Mouse (Mus musculus): ENCODE results near the gene Tnfrsf22. TPM values are rescaled to one million over a fixed set of nuclear protein-coding genes. Genes with fewer than 3 reads are reported as not detected.
A peak's percentile ranks its signal among the peaks of the same experiment; 100 is the strongest.
"Not testable (repeated sequence)": the region's sequence is repeated elsewhere in the genome, so short reads cannot be mapped to it uniquely, and the experiment has no call there.

The Tnfrsf22 gene
- polyA plus RNA-seq, 1 experiment from 2014 or later = 4.2 TPM

DNA sequence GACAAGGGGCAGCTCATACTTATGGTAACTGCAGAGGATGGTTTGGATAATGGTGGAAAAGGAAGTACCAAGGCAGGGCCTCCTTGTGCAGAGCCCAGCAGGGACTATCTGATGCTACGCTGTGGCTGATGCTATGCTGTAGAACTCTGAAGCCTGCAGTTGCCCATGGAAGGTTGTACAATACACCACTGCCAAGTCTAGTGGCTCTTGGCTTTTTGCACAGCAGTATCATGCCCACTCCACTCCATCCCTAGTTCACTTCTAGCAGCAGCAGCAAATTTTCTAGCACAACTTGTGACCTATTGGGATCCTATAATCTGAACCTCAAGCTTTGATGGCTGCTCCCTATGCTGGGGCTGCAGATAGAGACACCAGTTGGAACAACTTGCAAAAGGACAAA, 32.1 kb upstream of the Tnfrsf22 start:
- Histone ChIP-seq H3K4me1 (replicated peaks) (peaks cover 8% of the 10 kb centered on the region), H3K36me3 (no peaks in the 10 kb centered on the region), H3K9ac (no peak overlapping the region), H3K27me3 (peaks cover 14% of the 10 kb centered on the region), H3K4me3 (no peak overlapping the region), H3K9me3 (no peaks in the 10 kb centered on the region), H3K4me2 (no peak overlapping the region), H3K27ac (no peak overlapping the region)
- no peak for ATAC-seq (ENCODE audit: low FRiP score)
- 79% methylated on average over 1 of the region's 1 CpGs for WGBS

DNA sequence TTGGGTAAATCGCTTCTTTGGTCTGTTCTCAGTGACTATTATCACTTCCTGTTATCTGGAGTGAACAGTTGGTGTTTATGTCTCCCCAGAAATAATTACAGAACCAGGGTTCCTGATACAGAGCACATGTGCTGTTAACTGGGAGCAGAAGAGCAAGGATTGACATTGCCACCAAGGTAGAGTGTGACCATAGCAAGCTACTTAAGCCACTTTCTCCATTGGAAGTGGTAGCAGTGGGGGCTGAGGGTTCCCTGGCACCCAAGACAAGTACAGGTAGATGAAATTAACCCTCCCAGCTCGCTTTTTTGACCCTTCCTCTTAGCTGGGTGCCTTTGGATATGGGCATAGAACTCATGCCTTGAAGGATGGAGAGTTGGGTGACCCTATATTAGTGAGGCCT, 31.4 kb upstream of the Tnfrsf22 start:
- not testable (repeated sequence) for H3K9ac ChIP-seq; H3K4me2 ChIP-seq; H3K9me3 ChIP-seq; H3K36me3 ChIP-seq; H3K4me3 ChIP-seq; H3K27ac ChIP-seq; ATAC-seq (ENCODE audit: low FRiP score); H3K4me1 ChIP-seq (replicated peaks)
- peaks cover 14% of the 10 kb centered on the region for H3K27me3 ChIP-seq
- WGBS = 58% methylated on average over 2 of the region's 2 CpGs

DNA sequence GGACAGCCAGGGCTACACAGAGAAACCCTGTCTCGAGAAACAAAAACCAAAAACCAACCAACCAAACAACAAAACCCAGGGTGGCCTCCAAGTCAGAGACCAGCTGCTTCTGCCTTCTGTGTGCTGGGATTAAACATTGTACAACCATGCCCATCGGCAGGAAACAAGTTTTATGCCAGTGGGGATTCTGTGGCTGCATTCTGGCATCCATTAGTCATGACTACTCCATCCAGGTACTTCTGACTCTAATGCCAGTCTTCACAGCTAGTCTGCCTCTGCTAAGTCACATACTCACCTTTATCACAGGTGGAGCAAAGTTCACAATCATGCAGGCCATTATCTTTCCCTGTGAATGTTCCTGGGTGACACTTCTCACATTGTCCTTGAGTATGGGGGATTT, 30.2 kb upstream of the Tnfrsf22 start:
- not testable (repeated sequence) for H3K27ac ChIP-seq; H3K4me2 ChIP-seq; H3K36me3 ChIP-seq; H3K4me3 ChIP-seq; H3K9ac ChIP-seq; H3K9me3 ChIP-seq; H3K27me3 ChIP-seq; H3K4me1 ChIP-seq (replicated peaks); ATAC-seq (ENCODE audit: low FRiP score)
- 77% methylated on average over 2 of the region's 2 CpGs for WGBS

GRCm38 (mm10) chr7:143666427-143667311, 17.2 kb upstream of the Tnfrsf22 start:
- H3K9me3 ChIP-seq = no peaks in the 10 kb centered on the region
- no peaks in the 10 kb centered on the region for H3K27me3 ChIP-seq
- no peak overlapping the region for H3K27ac ChIP-seq
- no peak overlapping the region for H3K4me3 ChIP-seq
- H3K4me1 ChIP-seq (replicated peaks) = no peaks in the 10 kb centered on the region
- ATAC-seq (ENCODE audit: low FRiP score) = no peak
- H3K9ac ChIP-seq = no peak overlapping the region
- H3K4me2 ChIP-seq = no peak overlapping the region
- H3K36me3 ChIP-seq = no peaks in the 10 kb centered on the region

- Histone ChIP-seq H3K4me1 (replicated peaks) (no peaks in the 10 kb centered on the region), H3K27ac (no peak overlapping the region), H3K36me3 (no peaks in the 10 kb centered on the region), H3K27me3 (no peaks in the 10 kb centered on the region), H3K4me3 (no peak overlapping the region), H3K9ac (no peak overlapping the region), H3K9me3 (no peaks in the 10 kb centered on the region), H3K4me2 (no peak overlapping the region)
- ATAC-seq (ENCODE audit: low FRiP score) = no peak
- WGBS = 88% methylated on average over 2 of the region's 2 CpGs
Measured at GRCm38 (mm10) chr7:143663470-143663869, 14.0 kb upstream of the Tnfrsf22 start.

DNA sequence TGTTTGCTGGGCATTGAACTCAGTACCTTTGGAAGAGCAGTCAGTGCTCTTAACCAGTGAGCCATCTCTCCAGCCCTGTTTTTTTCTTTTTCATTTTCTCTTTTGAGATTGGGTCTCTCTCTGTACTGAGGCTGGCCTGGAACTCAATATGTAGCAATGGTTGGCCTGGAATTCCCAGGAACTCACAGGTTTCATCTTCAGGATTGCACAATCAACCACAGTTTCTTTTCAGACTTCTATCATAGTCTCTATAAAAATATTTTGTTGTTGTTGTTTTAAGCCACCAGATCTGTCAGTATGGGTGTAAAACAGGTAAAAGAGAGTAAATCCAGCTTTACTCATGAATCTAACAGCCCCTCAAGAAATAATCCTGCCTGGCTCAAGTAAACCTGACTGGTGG, 11.3 kb upstream of the Tnfrsf22 start:
- H3K36me3 ChIP-seq = no peaks in the 10 kb centered on the region
- H3K9ac ChIP-seq = no peak overlapping the region
- H3K4me3 ChIP-seq = no peak overlapping the region
- H3K27ac ChIP-seq = no peak overlapping the region
- no peak overlapping the region for H3K4me2 ChIP-seq
- H3K9me3 ChIP-seq = no peaks in the 10 kb centered on the region
- no peak for ATAC-seq (ENCODE audit: low FRiP score)
- no peaks in the 10 kb centered on the region for H3K27me3 ChIP-seq
- H3K4me1 ChIP-seq (replicated peaks) = no peaks in the 10 kb centered on the region

DNA sequence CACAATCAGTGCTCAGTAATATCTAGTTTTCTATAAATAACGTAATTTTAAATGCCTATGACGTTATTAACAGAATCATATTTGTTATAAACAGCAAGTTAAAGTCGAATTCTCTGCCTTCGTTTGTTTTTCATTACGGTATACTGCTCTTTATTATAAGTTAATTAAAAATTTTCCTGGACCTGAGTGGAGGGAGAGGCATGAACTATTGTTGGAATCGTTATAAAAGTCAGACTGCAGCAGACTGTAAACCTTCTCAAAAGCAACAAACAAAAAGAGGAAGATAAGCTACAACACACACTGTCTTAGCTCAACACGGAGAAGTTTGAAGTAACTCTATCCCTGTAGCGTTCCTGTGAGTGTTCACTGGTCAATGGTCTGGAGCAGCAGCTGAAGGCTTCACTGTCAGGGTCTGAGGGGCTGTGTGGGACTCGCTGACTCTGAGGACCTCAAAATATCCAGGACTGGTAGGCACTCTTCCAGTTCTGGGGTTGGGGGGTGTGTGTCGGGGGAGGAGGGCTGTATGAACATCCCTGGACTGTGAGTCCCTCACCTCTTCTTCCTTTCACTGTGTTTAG, 397 bp upstream of the Tnfrsf22 start:
- ATAC-seq (ENCODE audit: low FRiP score); H3K36me3 ChIP-seq; H3K9ac ChIP-seq; H3K27me3 ChIP-seq; H3K27ac ChIP-seq; H3K4me1 ChIP-seq (replicated peaks): not testable (repeated sequence)
- Histone ChIP-seq H3K4me2 (peak overlapping the region; percentile 81), H3K9me3 (0 out of 2 replicates have a peak, but pooled peaks cover 10% of the 10 kb centered on the region), H3K4me3 (peak overlapping the region; percentile 69)
- 57% methylated on average over 10 of the region's 10 CpGs for WGBS

GRCm38 (mm10) chr7:143643949-143644348, 5.5 kb downstream of the Tnfrsf22 start:
- H3K27me3 ChIP-seq; H3K36me3 ChIP-seq; H3K4me3 ChIP-seq; H3K9ac ChIP-seq; H3K27ac ChIP-seq; ATAC-seq (ENCODE audit: low FRiP score); H3K9me3 ChIP-seq; H3K4me2 ChIP-seq; H3K4me1 ChIP-seq (replicated peaks): not testable (repeated sequence)
- 89% methylated on average over 2 of the region's 2 CpGs for WGBS

GRCm38 (mm10) chr7:143636674-143637073, 12.8 kb downstream of the Tnfrsf22 start:
- H3K4me3 ChIP-seq = no peak overlapping the region
- no peaks in the 10 kb centered on the region for H3K27me3 ChIP-seq
- H3K4me2 ChIP-seq = no peak overlapping the region
- no peak overlapping the region for H3K9ac ChIP-seq
- 0 out of 2 replicates have a peak, but pooled peaks cover 3% of the 10 kb centered on the region for H3K9me3 ChIP-seq
- no peak overlapping the region for H3K27ac ChIP-seq
- no peaks in the 10 kb centered on the region for H3K4me1 ChIP-seq (replicated peaks)
- 100% methylated on average over 1 of the region's 1 CpGs for WGBS
- no peak for ATAC-seq (ENCODE audit: low FRiP score)
- no peaks in the 10 kb centered on the region for H3K36me3 ChIP-seq

GRCm38 (mm10) chr7:143631503-143631902, 18.0 kb downstream of the Tnfrsf22 start:
- H3K4me1 ChIP-seq (replicated peaks) = no peaks in the 10 kb centered on the region
- 0 out of 2 replicates have a peak, but pooled peaks cover 3% of the 10 kb centered on the region for H3K9me3 ChIP-seq
- no peak overlapping the region for H3K4me3 ChIP-seq
- 71% methylated on average over 2 of the region's 2 CpGs for WGBS
- no peaks in the 10 kb centered on the region for H3K27me3 ChIP-seq
- H3K4me2 ChIP-seq = no peak overlapping the region
- no peak overlapping the region for H3K27ac ChIP-seq
- H3K36me3 ChIP-seq = no peaks in the 10 kb centered on the region
- no peak for ATAC-seq (ENCODE audit: low FRiP score)
- no peak overlapping the region for H3K9ac ChIP-seq

- H3K9me3 ChIP-seq = 0 out of 2 replicates have a peak, but pooled peaks cover 3% of the 10 kb centered on the region
- no peaks in the 10 kb centered on the region for H3K27me3 ChIP-seq
- H3K36me3 ChIP-seq = no peaks in the 10 kb centered on the region
- H3K4me2 ChIP-seq = no peak overlapping the region
- WGBS = 55% methylated on average over 1 of the region's 1 CpGs
- no peaks in the 10 kb centered on the region for H3K4me1 ChIP-seq (replicated peaks)
- H3K27ac ChIP-seq = no peak overlapping the region
- no peak overlapping the region for H3K9ac ChIP-seq
- ATAC-seq (ENCODE audit: low FRiP score) = no peak
- H3K4me3 ChIP-seq = no peak overlapping the region
Measured at GRCm38 (mm10) chr7:143629501-143629900, 20.0 kb downstream of the Tnfrsf22 start.

GRCm38 (mm10) chr7:143628540-143628939, 20.9 kb downstream of the Tnfrsf22 start, which contains the start of gene Tnfrsf26:
Tnfrsf26 (minus strand) TSS chr7:143628722.
- H3K9me3 ChIP-seq = 0 out of 2 replicates have a peak, but pooled peaks cover 2% of the 10 kb centered on the region
- no peak within 1 kb of the TSS for H3K27ac ChIP-seq
- H3K4me3 ChIP-seq = no peak within 1 kb of the TSS
- H3K36me3 ChIP-seq = no peaks in the 10 kb centered on the region
- no peaks in the 10 kb centered on the region for H3K4me1 ChIP-seq (replicated peaks)
- ATAC-seq (ENCODE audit: low FRiP score) = no peak
- 88% methylated on average over 1 of the region's 1 CpGs for WGBS
- H3K27me3 ChIP-seq = no peaks in the 10 kb centered on the region
- H3K4me2 ChIP-seq = no peak within 1 kb of the TSS
- H3K9ac ChIP-seq = no peak within 1 kb of the TSS
